Mouse (Mus musculus) bone marrow, adult 2 months (tissue): ENCODE results near the gene Klhl30. TPM values are rescaled to one million over a fixed set of nuclear protein-coding genes. Genes with fewer than 3 reads are reported as not detected.
A peak's percentile ranks its signal among the peaks of the same experiment; 100 is the strongest.

Experiments used
- H3K27ac ChIP-seq: fragments of 200-500 bp; 2 replicates; pipeline ENCODE4 v1.5.1; 2012; ENCODE audit warnings: low read depth, mild to moderate bottlenecking, control low read depth, inconsistent platforms, low read length; ENCODE audit not compliant: control insufficient read depth, poor library complexity, insufficient read depth
- H3K4me1 ChIP-seq: fragments of 200-500 bp; 2 replicates; pipeline ENCODE4 v1.6.1; 2011; ENCODE audit warnings: low read length; ENCODE audit not compliant: control insufficient read depth, insufficient read depth
- H3K4me3 ChIP-seq: fragments of 200-500 bp; replicated peaks from 2 replicates; pipeline ENCODE3; 2011; ENCODE audit warnings: mild to moderate bottlenecking, low read depth, low read length, control low read depth; ENCODE audit not compliant: control insufficient read depth
- CTCF ChIP-seq: fragments of 200-500 bp; IDR thresholded peaks from 2 replicates; pipeline ENCODE4 v1.5.1; 2011; ENCODE audit warnings: low read length, control low read depth; ENCODE audit not compliant: control insufficient read depth, insufficient read depth
- POLR2A ChIP-seq: fragments of 200-500 bp; IDR thresholded peaks from 2 replicates; pipeline ENCODE4 v1.6.1; 2011; ENCODE audit warnings: low read depth, mild to moderate bottlenecking, control low read depth, low read length, borderline replicate concordance; ENCODE audit not compliant: control insufficient read depth
- WGBS: fragments of 180-500 bp; shearing (Covaris S2); methylation state at CpG from one replicate; pipeline ENCODE4 v1.1.7; 2018; 5-methylcytosine and 5-hydroxymethylcytosine counted together
- polyA plus RNA-seq: library from polyadenylated mRNA; stranded (reverse); fragments of >200 nt; gene quantifications from 2 replicates; pipeline ENCODE4 v1.2.4, GENCODE M21; 2011; ENCODE audit warnings: low replicate concordance; ENCODE audit not compliant: missing spikeins, insufficient read depth, insufficient read length

Klhl30 gene
- polyA plus RNA-seq, 1 experiment: not detected

GRCm38 (mm10) chr1:91398260-91399062 lies 47.6 kb downstream of the Klhl30 start, which contains the start of gene Ilkap:
TSS of gene Ilkap (minus strand) at chr1:91398815.
- peak within 1 kb of the TSS; percentile 94 for H3K4me3 ChIP-seq
- under 1% methylated on average over 88 of the region's 91 CpGs for WGBS

GRCm38 (mm10) chr1:91404976-91405375 lies 54.2 kb downstream of the Klhl30 start:
- 38% methylated on average over 1 of the region's 1 CpGs for WGBS
- TF ChIP-seq CTCF: no peak
- TF ChIP-seq POLR2A: no peak
- no peak overlapping the region for H3K4me3 ChIP-seq
- no peak overlapping the region for H3K27ac ChIP-seq
- peaks cover 2% of the 10 kb centered on the region for H3K4me1 ChIP-seq

More at GRCm38 (mm10) chr1:91398260-91399062, 47.6 kb downstream of the Klhl30 start, which contains the start of gene Ilkap:
- TF ChIP-seq CTCF (no peak), POLR2A (peak; percentile 60; the same call in 1 of the 2 replicates)
- no peaks in the 10 kb centered on the region for H3K4me1 ChIP-seq
- H3K27ac ChIP-seq: peak within 1 kb of the TSS; percentile 92

- H3K4me3 ChIP-seq: peak overlapping the region; percentile 38
- no peak for TF ChIP-seq POLR2A
- TF ChIP-seq CTCF: no peak
- peaks cover 2% of the 10 kb centered on the region for H3K4me1 ChIP-seq
- WGBS: 46% methylated on average over 23 of the region's 23 CpGs
- H3K27ac ChIP-seq: peak overlapping the region; percentile 20; the same call in 1 of the 2 replicates
Observed at GRCm38 (mm10) chr1:91405406-91406169, 54.8 kb downstream of the Klhl30 start.

GRCm38 (mm10) chr1:91407819-91408218 lies 57.0 kb downstream of the Klhl30 start:
- TF ChIP-seq POLR2A: no peak
- TF ChIP-seq CTCF: no peak
- H3K27ac ChIP-seq: no peak overlapping the region
- WGBS: 86% methylated on average over 4 of the region's 4 CpGs
- peaks cover 4% of the 10 kb centered on the region for H3K4me1 ChIP-seq
- H3K4me3 ChIP-seq: no peak overlapping the region

GRCm38 (mm10) chr1:91411631-91412285 lies 60.9 kb downstream of the Klhl30 start:
- H3K27ac ChIP-seq: no peak overlapping the region
- no peak overlapping the region for H3K4me3 ChIP-seq
- TF ChIP-seq CTCF: no peak
- TF ChIP-seq POLR2A: no peak
- H3K4me1 ChIP-seq: peaks cover 2% of the 10 kb centered on the region
- 85% methylated on average over 8 of the region's 8 CpGs for WGBS

Other genes with a start within 250 kb of the Klhl30 start
- gene Rbm44, start 205.9 kb upstream of the Klhl30 start, polyA plus RNA-seq: 4.2 and 11.0 TPM in 2 replicates
- gene Ramp1, start 171.2 kb upstream of the Klhl30 start, polyA plus RNA-seq: 12.9 and 22.2 TPM in 2 replicates
- 48.9 and 62.6 TPM in 2 replicates for gene Ube2f, start 100.7 kb upstream of the Klhl30 start, polyA plus RNA-seq
- 24.1 and 26.7 TPM in 2 replicates for gene Scly, start 52.7 kb upstream of the Klhl30 start, polyA plus RNA-seq
- gene Espnl, start 28.9 kb upstream of the Klhl30 start, polyA plus RNA-seq: not detected in 2 replicates
- 0.68 and 5.2 TPM in 2 replicates for gene Erfe, start 15.4 kb downstream of the Klhl30 start, polyA plus RNA-seq
- 111 and 202 TPM in 2 replicates for gene Ilkap, start 47.8 kb downstream of the Klhl30 start, polyA plus RNA-seq
- gene Hes6, start 63.0 kb downstream of the Klhl30 start, polyA plus RNA-seq: 23.3 and 32.9 TPM in 2 replicates
- 2.3 and 9.4 TPM in 2 replicates for gene Per2, start 108.3 kb downstream of the Klhl30 start, polyA plus RNA-seq
- gene Traf3ip1, start 143.6 kb downstream of the Klhl30 start, polyA plus RNA-seq: 2.7 and 6.8 TPM in 2 replicates
- gene Asb1, start 189.5 kb downstream of the Klhl30 start, polyA plus RNA-seq: 25.8 and 40.9 TPM in 2 replicates